Mouse (Mus musculus): Measurements from ENCODE around the gene Zfp81.
"Not testable (repeated sequence)": the region's sequence is repeated elsewhere in the genome, so short reads cannot be mapped to it uniquely, and the experiment has no call there.

DNA sequence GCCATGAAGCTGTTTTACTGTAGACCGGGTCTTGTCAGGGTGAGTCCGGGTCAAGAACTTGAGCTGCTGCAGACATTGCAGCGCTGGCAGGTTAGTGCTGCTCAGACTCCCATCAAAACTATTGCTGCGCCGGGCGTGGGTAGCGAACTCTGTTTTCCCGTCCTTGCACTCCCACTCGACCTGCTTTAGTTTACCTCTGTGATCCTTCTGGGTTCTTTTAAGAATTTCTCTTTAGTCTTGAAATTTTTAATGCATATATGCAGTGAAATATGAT, 68.9 kb downstream of the Zfp81 start:
- TF ChIP-seq POLR2A (IDR thresholded peaks at IDR 0.05; ENCODE audit: extremely low read depth, insufficient read depth, low read length); CTCF (IDR thresholded peaks at IDR 0.05; ENCODE audit: low read depth, low read length): not testable (repeated sequence)

All from liver, adult 2 months (tissue).